Mouse (Mus musculus) cerebellum, adult 2 months (tissue): Measurements from ENCODE around the gene Ssb.

Experiments
- CTCF ChIP-seq: fragments of 200-500 bp; IDR thresholded peaks from 2 replicates; pipeline ENCODE4 v1.5.1; 2011; ENCODE audit warnings: low read depth, mild to moderate bottlenecking, control low read depth, low read length, moderate library complexity, borderline replicate concordance; ENCODE audit not compliant: insufficient read depth
- POLR2A ChIP-seq: fragments of 200-500 bp; IDR thresholded peaks from 2 replicates; pipeline ENCODE4 v1.6.1; 2011; ENCODE audit warnings: low read length, control low read depth, borderline replicate concordance; ENCODE audit not compliant: insufficient read depth

GRCm38 (mm10) chr2:69816575-69816974 lies 44.8 kb upstream of the Ssb start:
- TF ChIP-seq CTCF (no peak), POLR2A (no peak)
